Mouse (Mus musculus) brown adipose tissue, adult 24 weeks (tissue): Measurements from ENCODE around the gene 1700001J03Rik. TPM values are rescaled to one million over a fixed set of nuclear protein-coding genes. Genes with fewer than 3 reads are reported as not detected.
"Not testable (repeated sequence)": the region's sequence is repeated elsewhere in the genome, so short reads cannot be mapped to it uniquely, and the experiment has no call there.

Experiments used
- H3K27ac ChIP-seq: fragments of 200-500 bp; replicated peaks from 2 replicates; pipeline ENCODE4 v1.5.1; 2012; ENCODE audit warnings: low read depth, mild to moderate bottlenecking, low read length
- H3K4me1 ChIP-seq: fragments of 200-500 bp; 2 replicates; pipeline ENCODE4 v1.6.1; 2012; ENCODE audit warnings: low read length, mixed read lengths; ENCODE audit not compliant: control insufficient read depth, insufficient read depth, insufficient read length
- H3K4me3 ChIP-seq: fragments of 200-500 bp; 2 replicates; pipeline ENCODE4 v1.5.1; 2012; ENCODE audit warnings: low read depth, mild to moderate bottlenecking, low read length, moderate library complexity; ENCODE audit not compliant: insufficient read depth
- polyA plus RNA-seq: library from polyadenylated mRNA; stranded (reverse); fragments of >200 nt; gene quantifications from 2 replicates; pipeline ENCODE4 v1.2.4, GENCODE M21; 2012; ENCODE audit not compliant: missing spikeins, insufficient read depth, insufficient read length

The 1700001J03Rik gene
- polyA plus RNA-seq, 1 experiment = not detected

DNA sequence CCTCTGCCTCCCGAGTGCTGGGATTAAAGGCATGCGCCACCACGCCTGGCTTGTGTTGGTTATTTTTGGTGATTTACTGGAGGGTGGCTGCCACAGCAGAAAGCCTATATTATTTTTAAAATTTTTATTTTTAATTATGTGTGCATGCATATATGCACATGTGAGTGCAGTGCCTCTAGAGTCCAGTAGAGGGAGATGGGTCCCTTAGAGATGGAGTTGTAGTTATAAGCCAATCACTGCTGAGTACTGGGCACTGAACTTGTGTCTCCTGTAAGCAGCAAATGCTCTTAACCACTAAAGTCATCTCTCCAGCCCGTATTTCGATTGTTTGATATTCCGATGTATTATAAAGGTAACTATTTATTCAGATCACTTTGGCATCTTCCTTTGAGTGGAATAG lies 15.5 kb upstream of the 1700001J03Rik start:
- Histone ChIP-seq H3K4me1 (no peaks in the 10 kb centered on the region), H3K27ac (no peak overlapping the region), H3K4me3 (no peak overlapping the region)

DNA sequence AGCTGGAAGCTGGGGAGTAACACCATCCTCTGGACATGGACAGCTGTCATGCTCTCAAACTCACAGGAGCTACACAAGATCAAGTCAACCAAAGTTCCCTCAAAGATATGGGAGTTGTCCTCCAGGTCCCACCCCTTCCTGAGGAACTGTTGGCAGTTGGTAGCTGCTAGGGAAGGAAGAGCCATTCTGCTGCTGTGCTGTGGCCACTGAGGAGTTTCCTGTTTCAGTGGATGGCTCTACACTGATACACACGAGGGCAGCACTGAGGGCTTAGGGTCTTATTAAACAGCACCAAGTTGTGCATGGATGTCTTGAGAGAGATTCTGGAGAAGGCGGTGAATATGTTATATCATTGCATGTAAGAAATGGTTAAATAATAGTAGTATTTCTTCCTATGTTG lies 14.4 kb upstream of the 1700001J03Rik start:
- no peak overlapping the region for H3K27ac ChIP-seq
- no peak overlapping the region for H3K4me3 ChIP-seq
- H3K4me1 ChIP-seq = no peaks in the 10 kb centered on the region

DNA sequence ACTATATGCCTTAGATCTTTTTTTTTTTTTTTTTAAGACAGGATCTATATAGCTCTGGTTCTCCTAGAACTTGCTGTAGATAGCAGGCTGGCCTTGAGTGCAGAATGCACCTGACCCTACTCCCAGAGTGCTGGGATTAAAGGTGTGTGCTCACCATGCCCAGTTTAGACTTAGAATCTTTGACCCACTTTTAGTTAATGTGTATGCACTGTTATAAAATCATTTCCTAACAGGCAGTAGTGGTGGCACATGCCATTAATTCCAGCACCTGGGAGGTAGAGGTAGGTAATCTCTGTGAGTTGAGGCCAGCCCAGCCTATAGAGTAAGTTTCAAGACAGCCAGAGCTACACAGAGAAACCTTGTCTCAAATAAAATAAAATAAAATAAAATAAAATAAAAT lies 14.0 kb upstream of the 1700001J03Rik start:
- Histone ChIP-seq H3K4me3 (no peak overlapping the region), H3K4me1 (no peaks in the 10 kb centered on the region), H3K27ac (no peak overlapping the region)

DNA sequence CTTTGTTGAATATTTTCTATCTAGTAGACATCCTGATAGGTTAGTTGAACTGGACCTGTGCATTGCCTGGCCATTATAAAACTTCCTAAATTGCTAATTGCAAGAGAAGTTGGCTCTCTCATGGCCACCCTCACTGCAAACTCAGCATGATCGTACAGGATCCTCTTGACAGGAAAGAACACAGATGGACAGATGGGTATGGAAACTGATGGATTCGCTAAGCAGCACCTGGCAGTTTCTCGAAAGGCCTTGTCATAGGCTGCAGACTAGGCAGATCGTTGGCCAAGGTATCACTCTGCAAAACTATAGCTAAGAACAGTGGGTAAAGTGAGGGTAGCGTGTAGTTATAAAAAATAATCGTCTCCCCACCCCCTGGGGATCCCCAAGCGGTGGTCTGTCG lies 8.3 kb upstream of the 1700001J03Rik start:
- no peaks in the 10 kb centered on the region for H3K4me1 ChIP-seq
- no peak overlapping the region for H3K27ac ChIP-seq
- H3K4me3 ChIP-seq = no peak overlapping the region

DNA sequence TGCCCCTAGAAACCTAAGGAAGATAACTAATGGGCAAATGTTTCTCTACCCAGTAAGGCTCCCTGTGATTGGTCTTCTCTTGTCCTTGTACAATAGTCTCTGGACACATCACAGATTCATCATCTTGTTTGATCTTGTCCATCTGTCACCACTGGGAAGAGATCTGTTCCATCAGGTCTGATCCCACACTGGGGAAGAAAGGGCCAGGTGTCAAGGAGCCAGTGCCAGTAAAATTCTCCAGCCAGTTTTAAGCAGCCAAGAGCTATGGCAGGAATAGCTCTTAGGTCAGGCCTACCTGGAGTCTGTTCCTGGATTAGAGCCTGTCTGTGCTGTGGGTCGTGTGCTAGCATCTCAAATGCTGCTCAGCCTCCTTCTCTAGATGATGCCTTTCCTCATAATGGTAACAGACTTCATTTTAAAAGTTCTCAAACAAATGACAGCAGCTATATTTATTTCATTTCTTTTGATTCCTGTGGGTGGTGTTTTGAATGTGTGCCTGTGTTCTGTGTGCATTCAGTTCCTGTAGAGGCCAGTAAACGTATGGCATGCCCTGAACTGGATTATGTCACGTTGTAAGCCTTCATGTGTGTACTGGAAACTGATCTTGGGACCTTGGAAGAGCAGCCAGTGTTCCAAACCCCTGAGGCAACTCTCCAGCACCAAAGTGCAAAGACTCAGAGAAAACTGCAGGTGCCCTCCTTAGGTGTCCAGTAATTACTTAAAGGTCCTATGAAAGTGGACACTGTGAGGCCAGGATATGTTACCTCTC lies 5.6 kb upstream of the 1700001J03Rik start:
- Histone ChIP-seq H3K4me1 (no peaks in the 10 kb centered on the region), H3K27ac (no peak overlapping the region), H3K4me3 (no peak overlapping the region)

DNA sequence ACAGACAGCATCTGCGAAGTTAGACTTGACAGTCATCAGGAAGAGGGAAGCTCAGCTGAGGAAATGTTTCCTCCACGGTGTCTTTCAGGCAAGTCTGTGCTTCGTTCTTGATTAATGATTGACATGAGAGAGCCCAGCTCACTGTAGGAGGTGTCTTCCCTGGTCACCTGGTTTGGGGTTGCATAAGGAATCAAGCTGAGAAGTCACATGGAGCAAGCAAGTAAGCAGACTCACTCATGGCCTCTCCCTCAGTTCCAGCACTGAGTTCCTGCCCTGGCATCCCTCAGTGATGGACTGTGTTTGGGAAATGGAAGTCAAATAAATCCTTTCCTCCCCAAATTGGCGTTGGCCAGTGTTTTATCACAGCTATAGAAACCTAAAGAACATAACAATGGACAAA lies 5.0 kb upstream of the 1700001J03Rik start:
- H3K4me3 ChIP-seq = no peak overlapping the region
- no peak overlapping the region for H3K27ac ChIP-seq
- no peaks in the 10 kb centered on the region for H3K4me1 ChIP-seq

DNA sequence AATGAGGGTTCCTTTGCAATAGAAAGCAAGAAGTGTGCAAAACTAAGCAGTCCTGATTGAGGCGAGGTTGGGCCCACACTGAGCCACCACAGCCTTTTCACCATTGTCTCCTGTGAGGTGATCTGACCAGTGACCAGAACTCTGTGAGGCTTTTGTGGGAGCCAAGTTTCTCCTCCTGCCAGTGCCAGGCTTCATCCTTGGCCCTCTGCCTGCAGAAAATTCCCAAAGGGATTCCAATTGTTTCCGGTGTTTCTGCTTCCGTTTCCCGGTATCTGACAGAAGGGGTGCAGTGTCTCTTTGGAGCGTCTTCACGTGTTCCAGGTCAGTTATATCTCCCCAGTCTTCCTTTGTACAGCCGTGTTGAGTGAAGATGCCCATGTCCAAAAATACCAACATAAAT lies 3.6 kb upstream of the 1700001J03Rik start:
- Histone ChIP-seq H3K4me3 (no peak overlapping the region), H3K4me1 (no peaks in the 10 kb centered on the region), H3K27ac (no peak overlapping the region)

DNA sequence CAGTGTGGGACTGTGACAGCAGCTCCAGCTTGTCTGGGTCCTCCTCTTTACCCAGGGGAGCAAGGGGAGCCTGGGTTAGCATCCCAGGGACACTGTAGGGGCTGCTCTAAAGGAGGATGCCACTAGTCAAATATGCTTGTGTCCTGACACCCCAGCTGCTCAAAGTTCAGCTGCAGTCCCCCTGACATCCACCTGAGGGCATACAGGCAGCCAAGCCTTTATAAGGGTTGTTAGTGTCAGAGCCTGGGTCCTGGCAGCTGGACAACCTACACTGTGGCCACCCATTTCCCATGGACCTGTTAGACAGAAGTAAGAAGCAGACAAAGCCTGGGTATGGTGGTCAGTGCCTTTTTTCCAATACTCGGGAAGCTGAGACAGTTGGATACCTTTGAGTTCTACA lies 3.0 kb upstream of the 1700001J03Rik start:
- Histone ChIP-seq H3K4me1 (no peaks in the 10 kb centered on the region), H3K27ac (no peak overlapping the region), H3K4me3 (no peak overlapping the region)

DNA sequence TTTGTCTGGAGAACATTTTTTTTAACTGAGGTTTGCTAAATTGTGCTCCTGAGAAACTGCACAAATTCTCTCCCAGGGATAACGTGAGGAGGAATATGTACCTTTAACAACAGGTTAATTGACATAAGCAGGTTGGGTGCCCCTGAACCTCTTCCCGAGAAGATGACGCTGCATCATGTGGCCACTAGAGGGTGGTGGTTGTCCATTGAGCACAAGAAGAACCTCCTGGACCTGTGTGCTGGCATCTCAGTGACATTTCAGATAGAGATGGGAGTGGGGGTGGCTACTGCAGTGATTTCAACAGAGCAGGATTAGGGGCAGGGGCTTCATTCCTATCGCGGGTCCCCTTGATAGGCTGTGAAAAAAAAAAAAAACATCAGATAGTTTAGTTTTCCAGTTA lies 2.3 kb upstream of the 1700001J03Rik start:
- H3K4me3 ChIP-seq, H3K4me1 ChIP-seq, H3K27ac ChIP-seq: not testable (repeated sequence)

DNA sequence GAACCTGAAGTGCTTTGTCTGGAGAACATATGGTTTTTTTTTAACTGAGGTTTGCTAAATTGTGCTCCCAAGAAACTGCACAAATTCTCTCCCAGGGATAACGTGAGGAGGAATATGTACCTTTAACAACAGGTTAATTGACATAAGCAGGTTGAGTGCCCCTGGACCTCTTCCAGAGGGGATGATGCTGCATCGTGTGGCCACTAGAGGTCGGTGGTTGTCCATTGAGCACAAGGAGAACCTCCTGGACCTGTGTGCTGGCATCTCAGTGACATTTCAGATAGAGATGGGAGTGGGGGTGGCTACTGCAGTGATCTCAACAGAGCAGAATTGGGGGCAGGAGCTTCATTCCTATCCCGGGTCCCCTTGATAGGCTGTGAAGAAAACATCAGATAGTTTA lies 12.4 kb downstream of the 1700001J03Rik start:
- H3K4me3 ChIP-seq, H3K27ac ChIP-seq, H3K4me1 ChIP-seq: not testable (repeated sequence)

DNA sequence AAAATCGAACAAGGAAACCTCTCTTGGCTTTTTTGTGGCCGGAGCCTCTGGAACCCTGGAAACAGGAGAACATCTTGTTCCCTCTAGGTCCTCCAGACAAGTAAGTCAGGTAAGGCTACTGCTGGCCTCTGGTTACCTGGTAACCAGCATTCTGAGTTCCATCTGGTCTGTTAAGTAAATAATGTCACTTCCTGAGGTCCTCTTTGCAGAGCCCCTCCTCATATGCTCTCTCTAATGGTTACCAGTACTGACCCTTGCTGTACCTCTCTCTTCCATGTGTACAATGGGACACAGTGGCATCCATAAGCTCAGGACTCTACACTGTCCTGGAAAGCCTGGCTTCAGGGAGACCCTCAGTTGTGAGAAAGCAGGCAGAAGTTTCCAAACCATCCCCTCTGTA lies 14.5 kb downstream of the 1700001J03Rik start, which contains the start of gene Gm6309:
Gene Gm6309, minus strand, starts transcription at position 101 of the 400 bp plus-strand sequence.
- not testable (repeated sequence) for H3K4me1 ChIP-seq, H3K4me3 ChIP-seq, H3K27ac ChIP-seq

DNA sequence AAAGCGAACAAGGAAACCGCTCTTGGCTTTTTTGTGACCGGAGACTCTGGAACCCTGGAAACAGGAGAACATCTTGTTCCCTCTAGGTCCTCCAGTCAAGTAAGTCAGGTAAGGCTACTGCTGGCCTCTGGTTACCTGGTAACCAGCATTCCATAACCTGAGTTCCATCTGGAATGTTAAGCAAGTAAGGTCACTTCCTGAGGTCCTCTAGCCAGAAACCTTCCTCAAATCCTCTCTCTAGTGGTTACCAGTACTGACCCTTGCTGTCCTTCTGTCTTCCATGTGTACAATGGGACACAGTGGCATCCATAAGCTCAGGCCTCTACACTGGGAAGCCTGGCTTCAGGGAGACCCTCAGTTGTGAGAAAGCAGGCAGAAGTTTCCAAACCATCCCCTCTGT lies 24.7 kb downstream of the 1700001J03Rik start, which contains the start of gene Gm5565:
Gene Gm5565, minus strand, starts transcription at position 101 of the 400 bp plus-strand sequence.
- not testable (repeated sequence) for H3K4me1 ChIP-seq, H3K27ac ChIP-seq, H3K4me3 ChIP-seq

DNA sequence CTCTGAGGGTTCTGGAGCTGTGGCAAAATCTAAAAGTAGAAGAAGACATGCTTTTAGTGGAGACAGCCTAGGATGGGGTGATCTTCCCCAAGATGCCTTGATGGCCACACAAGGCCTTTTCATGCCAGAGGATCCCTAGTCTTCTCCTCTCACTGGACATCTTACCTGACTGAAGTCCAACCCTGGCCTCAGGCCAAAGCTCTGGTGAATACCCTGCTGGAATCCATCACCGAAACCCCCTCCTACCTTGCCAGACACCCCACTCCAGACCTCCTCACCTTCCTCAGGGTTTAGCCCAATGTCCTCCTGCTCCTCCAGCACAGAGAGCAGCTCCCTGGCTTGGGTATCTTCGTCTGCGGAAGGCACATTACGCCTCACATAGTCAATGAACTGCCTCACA lies 26.8 kb downstream of the 1700001J03Rik start:
- not testable (repeated sequence) for H3K4me1 ChIP-seq, H3K27ac ChIP-seq

DNA sequence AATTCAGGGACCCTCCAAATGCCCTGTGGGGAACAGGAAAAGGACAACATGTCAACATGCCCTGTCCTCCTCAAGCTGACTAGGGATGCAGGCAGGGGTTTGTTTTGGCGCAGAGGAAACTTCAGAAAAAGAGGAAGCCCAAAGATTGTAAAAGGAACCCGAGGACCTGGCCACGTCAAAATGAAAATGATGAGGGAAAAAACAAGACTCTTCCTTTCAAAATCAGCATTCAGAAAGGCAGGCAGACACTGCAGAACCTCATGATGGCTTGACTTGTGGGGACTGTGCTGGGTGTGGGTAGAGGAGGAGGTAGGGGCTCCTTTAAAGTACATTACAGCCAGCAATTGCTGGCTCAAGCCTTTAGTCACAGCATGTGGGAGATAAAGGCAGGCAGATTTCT lies 34.6 kb downstream of the 1700001J03Rik start:
- H3K4me3 ChIP-seq = no peak overlapping the region
- no peaks in the 10 kb centered on the region for H3K4me1 ChIP-seq
- no peak overlapping the region for H3K27ac ChIP-seq

More for the DNA sequence above, 26.8 kb downstream of the 1700001J03Rik start:
- not testable (repeated sequence) for H3K4me3 ChIP-seq

DNA sequence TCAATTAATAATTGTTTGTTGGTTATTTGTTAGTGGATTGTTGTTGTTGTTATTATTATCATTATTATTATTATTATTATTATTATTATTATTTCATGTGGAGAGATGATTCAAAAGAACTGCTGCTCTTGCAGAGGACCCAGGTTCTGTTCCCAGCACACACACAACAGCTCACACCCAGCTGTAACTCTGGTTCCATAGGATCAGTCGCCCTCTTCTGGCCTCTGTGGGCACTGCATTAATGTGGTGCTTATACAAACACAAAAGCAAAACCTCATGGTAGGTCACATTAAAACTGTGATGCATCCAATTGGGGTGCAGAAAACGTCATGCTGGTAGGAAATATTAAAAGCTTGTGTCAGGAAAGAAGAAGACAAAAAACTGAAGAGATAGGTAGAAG lies 37.2 kb downstream of the 1700001J03Rik start:
- H3K4me3 ChIP-seq = no peak overlapping the region

More for the DNA sequence above, 37.2 kb downstream of the 1700001J03Rik start:
- Histone ChIP-seq H3K4me1 (no peaks in the 10 kb centered on the region), H3K27ac (no peak overlapping the region)
